8 mouse cellular contexts compared by ENCODE assay signal in the genomic region with DNA sequence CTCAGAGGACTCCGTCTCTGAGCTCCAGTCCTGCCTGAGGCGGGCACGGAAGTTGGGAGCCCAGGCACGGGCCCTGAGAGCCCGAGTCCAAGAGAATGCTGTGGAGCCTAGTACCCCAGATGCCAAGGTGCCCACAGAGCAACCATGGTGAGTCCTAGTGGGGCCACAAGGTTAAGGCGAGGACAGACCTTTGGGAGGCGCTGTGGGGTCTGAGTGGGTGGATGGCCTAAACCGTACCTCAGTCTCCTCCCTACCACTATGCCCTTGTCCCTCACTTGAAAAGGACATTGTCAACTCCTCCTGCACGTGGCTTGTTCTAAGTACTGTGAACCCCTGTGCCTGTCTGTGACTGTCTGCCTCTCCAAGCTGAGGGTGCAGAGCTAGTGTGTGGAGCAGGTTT. TPM values are rescaled to one million over a fixed set of nuclear protein-coding genes. Genes with fewer than 3 reads are reported as not detected.
A peak's percentile ranks its signal among the peaks of the same experiment; 100 is the strongest.
DNase-seq lines count a peak whose midpoint lies in the region; ATAC-seq and TF ChIP-seq lines count a peak whose summit lies in the region.

No protein-coding gene starts in this region.

- peak; percentile 49 for TF ChIP-seq CTCF in ES-Bruce4 (IDR thresholded peaks at IDR 0.05; ENCODE audit: low read depth, low read length)
- no peak for TF ChIP-seq CTCF in forebrain, postnatal 0 days (IDR thresholded peaks at IDR 0.05; ENCODE audit: low read depth)
- TF ChIP-seq CTCF in liver, embryonic 14.5 days (IDR thresholded peaks at IDR 0.05; ENCODE audit: low read depth) = peak; percentile 57

- no peaks in the 10 kb centered on the region for H3K9me3 ChIP-seq in heart, embryonic 12.5 days (replicated peaks)
- no peaks in the 10 kb centered on the region for H3K9me3 ChIP-seq in ES-Bruce4 (replicated peaks; ENCODE audit: control insufficient read depth, insufficient read depth, low read length, poor library complexity, severe bottlenecking)
- H3K9me3 ChIP-seq in forebrain, postnatal 0 days (ENCODE audit: low read length) = no peaks in the 10 kb centered on the region
- H3K9me3 ChIP-seq in liver, embryonic 14.5 days (ENCODE audit: control insufficient read depth, low read length) = no peaks in the 10 kb centered on the region

- TF ChIP-seq POLR2A in ES-Bruce4 (IDR thresholded peaks at IDR 0.05; ENCODE audit: insufficient read depth, low read length) = no peak

- 61% methylated on average over 9 of the region's 9 CpGs for WGBS in heart, embryonic 12.5 days
- WGBS in forebrain, postnatal 0 days = 68% methylated on average over 9 of the region's 9 CpGs
- WGBS in liver, embryonic 14.5 days (ENCODE audit: insufficient replicate concordance) = 57% methylated on average over 9 of the region's 9 CpGs

- H3K9ac ChIP-seq in heart, embryonic 12.5 days = peak overlapping the region; percentile 96
- H3K9ac ChIP-seq in ES-Bruce4 (ENCODE audit: low read depth, poor library complexity, severe bottlenecking) = peak overlapping the region; percentile 98
- H3K9ac ChIP-seq in forebrain, postnatal 0 days = no peak overlapping the region
- peak overlapping the region; percentile 99 for H3K9ac ChIP-seq in liver, embryonic 14.5 days (replicated peaks)

- H3K27ac ChIP-seq in heart, embryonic 12.5 days (ENCODE audit: poor library complexity, severe bottlenecking) = no peak overlapping the region
- peak overlapping the region; percentile 3; the same call in 1 of the 2 replicates for H3K27ac ChIP-seq in ES-Bruce4 (ENCODE audit: insufficient read depth, low read length)
- H3K27ac ChIP-seq in forebrain, postnatal 0 days (ENCODE audit: low read depth, low read length) = no peak overlapping the region
- peak overlapping the region; percentile 81 for H3K27ac ChIP-seq in liver, embryonic 14.5 days

- H3K36me3 ChIP-seq in heart, embryonic 12.5 days = peaks cover 46% of the 10 kb centered on the region
- peaks cover 49% of the 10 kb centered on the region for H3K36me3 ChIP-seq in ES-Bruce4 (ENCODE audit: control insufficient read depth, insufficient read depth, low read length, poor library complexity, severe bottlenecking)
- peaks cover 14% of the 10 kb centered on the region for H3K36me3 ChIP-seq in forebrain, postnatal 0 days (ENCODE audit: insufficient read depth)
- peaks cover 50% of the 10 kb centered on the region for H3K36me3 ChIP-seq in liver, embryonic 14.5 days (replicated peaks; ENCODE audit: control insufficient read depth, insufficient read depth, low read depth)

- no peaks in the 10 kb centered on the region for H3K27me3 ChIP-seq in heart, embryonic 12.5 days (replicated peaks)
- no peaks in the 10 kb centered on the region for H3K27me3 ChIP-seq in ES-Bruce4 (ENCODE audit: control insufficient read depth, insufficient read depth, low read length, poor library complexity, severe bottlenecking)
- no peaks in the 10 kb centered on the region for H3K27me3 ChIP-seq in forebrain, postnatal 0 days (ENCODE audit: insufficient read depth, low read length)
- H3K27me3 ChIP-seq in liver, embryonic 14.5 days (ENCODE audit: control insufficient read depth, insufficient read depth, low read length) = no peaks in the 10 kb centered on the region

- peak overlapping the region; percentile 95 for H3K4me3 ChIP-seq in heart, embryonic 12.5 days
- peak overlapping the region; percentile 85 for H3K4me3 ChIP-seq in ES-Bruce4 (ENCODE audit: low read depth, low read length)
- H3K4me3 ChIP-seq in forebrain, postnatal 0 days (ENCODE audit: low read depth, low read length) = no peak overlapping the region
- peak overlapping the region; percentile 77 to 96 for H3K4me3 ChIP-seq in liver, embryonic 14.5 days (ENCODE audit: insufficient read depth in 1 of 2, low read depth in 2 of 2, low read length in 2 of 2)

- peak overlapping the region; percentile 77 for H3K4me2 ChIP-seq in heart, embryonic 12.5 days
- peak overlapping the region; percentile 2; the same call in 1 of the 2 replicates for H3K4me2 ChIP-seq in forebrain, postnatal 0 days (ENCODE audit: low read depth)
- peak overlapping the region; percentile 97 for H3K4me2 ChIP-seq in liver, embryonic 14.5 days (ENCODE audit: low read depth)

- ATAC-seq in heart, embryonic 12.5 days (ENCODE audit: insufficient number of reproducible peaks, low FRiP score) = no peak
- no peak for ATAC-seq in forebrain, postnatal 0 days
- ATAC-seq in liver, embryonic 14.5 days (ENCODE audit: insufficient read depth) = no peak

- H3K4me1 ChIP-seq in heart, embryonic 12.5 days (replicated peaks) = peaks cover 27% of the 10 kb centered on the region
- H3K4me1 ChIP-seq in ES-Bruce4 (ENCODE audit: control insufficient read depth, insufficient read depth, low read length) = peaks cover 6% of the 10 kb centered on the region
- peaks cover 17% of the 10 kb centered on the region for H3K4me1 ChIP-seq in forebrain, postnatal 0 days (ENCODE audit: insufficient read depth)
- H3K4me1 ChIP-seq in liver, embryonic 14.5 days (replicated peaks; ENCODE audit: control insufficient read depth in 2 of 2, insufficient read depth in 2 of 2, low read length in 1 of 2) = peaks cover 22 to 34% of the 10 kb centered on the region in 2 experiments

- intact Hi-C loops in heart, postnatal 14 days (cut with DNase I) = no loop called here

- DNase-seq in heart, postnatal 14 days = no peak
- DNase-seq in forebrain, postnatal 0 days = no peak
- no peak for DNase-seq in liver, embryonic 14.5 days (ENCODE audit: low read depth in 3 of 3, low spot score in 3 of 3)
- DNase-seq in layer of hippocampus, postnatal 14 days (ENCODE audit: low spot score in 2 of 2) = no peak
- DNase-seq in embryo, embryonic 11 days = no peak
- no peak for DNase-seq in layer of hippocampus, adult 9-10 months (ENCODE audit: low spot score)

- no peak for TF ChIP-seq EP300 in ES-Bruce4 (IDR thresholded peaks at IDR 0.05; ENCODE audit: insufficient read depth, low read depth, low read length)
- TF ChIP-seq EP300 in liver, embryonic 14.5 days (IDR thresholded peaks at IDR 0.05; ENCODE audit: low read depth) = no peak

RNA-seq across cellular contexts. Expression of gene Cdt1, which starts 1.5 kb away (rescaled TPM):
- 36.9 and 38.9 TPM in 2 replicates for polyA plus RNA-seq in heart, embryonic 12.5 days (2016; fragmentation: Nextera tagmentation; extraction: Ambion mirVana)
- total RNA-seq in heart, postnatal 14 days (2021) = 1 to 10 TPM; 3.6 to 4.6 TPM
- polyA plus RNA-seq in ES-Bruce4 (2011; ENCODE audit: insufficient read depth, insufficient read length, low read depth, missing spikeins) = 63.7 and 68.6 TPM in 2 replicates
- total RNA-seq in forebrain, postnatal 0 days (2014; rRNA removed) = 11.5 and 14.9 TPM in 2 replicates
- polyA plus RNA-seq in forebrain, postnatal 0 days (2015; fragmentation: Nextera tagmentation; extraction: Ambion mirVana) = 6.1 and 6.5 TPM in 2 replicates
- polyA plus RNA-seq in liver, embryonic 14.5 days (2012; rRNA removed) = 62.3 and 65.3 TPM in 2 replicates
- 41.9 and 48.8 TPM in 2 replicates for polyA plus RNA-seq in liver, embryonic 14.5 days (2014; fragmentation: Nextera tagmentation; extraction: Ambion mirVana)
- 1 to 10 TPM; 2.0 to 2.9 TPM for total RNA-seq in layer of hippocampus, postnatal 14 days (2021)

RNA-seq across cellular contexts. Expression of gene Aprt, which starts 7.4 kb away (rescaled TPM):
- polyA plus RNA-seq in heart, embryonic 12.5 days (2016; fragmentation: Nextera tagmentation; extraction: Ambion mirVana) = 209 and 232 TPM in 2 replicates
- 10 to 100 TPM; 32.7 to 34.5 TPM for total RNA-seq in heart, postnatal 14 days (2021)
- polyA plus RNA-seq in ES-Bruce4 (2011; ENCODE audit: insufficient read depth, insufficient read length, low read depth, missing spikeins) = 325 and 344 TPM in 2 replicates
- 132 and 163 TPM in 2 replicates for total RNA-seq in forebrain, postnatal 0 days (2014; rRNA removed)
- 226 and 260 TPM in 2 replicates for polyA plus RNA-seq in forebrain, postnatal 0 days (2015; fragmentation: Nextera tagmentation; extraction: Ambion mirVana)
- 87.5 and 101 TPM in 2 replicates for polyA plus RNA-seq in liver, embryonic 14.5 days (2012; rRNA removed)
- polyA plus RNA-seq in liver, embryonic 14.5 days (2014; fragmentation: Nextera tagmentation; extraction: Ambion mirVana) = 197 TPM in 2 replicates
- 10 to 100 TPM; 74.0 to 82.4 TPM for total RNA-seq in layer of hippocampus, postnatal 14 days (2021)

RNA-seq across cellular contexts. Expression of gene Piezo1, which starts 18.2 kb away (rescaled TPM):
- polyA plus RNA-seq in heart, embryonic 12.5 days (2016; fragmentation: Nextera tagmentation; extraction: Ambion mirVana) = 25.5 and 27.8 TPM in 2 replicates
- total RNA-seq in heart, postnatal 14 days (2021) = 10 to 100 TPM; 27.2 to 30.2 TPM
- 59.4 and 61.6 TPM in 2 replicates for polyA plus RNA-seq in ES-Bruce4 (2011; ENCODE audit: insufficient read depth, insufficient read length, low read depth, missing spikeins)
- 11.6 and 15.1 TPM in 2 replicates for total RNA-seq in forebrain, postnatal 0 days (2014; rRNA removed)
- 1.2 and 1.4 TPM in 2 replicates for polyA plus RNA-seq in forebrain, postnatal 0 days (2015; fragmentation: Nextera tagmentation; extraction: Ambion mirVana)
- polyA plus RNA-seq in liver, embryonic 14.5 days (2012; rRNA removed) = 49.5 and 60.9 TPM in 2 replicates
- polyA plus RNA-seq in liver, embryonic 14.5 days (2014; fragmentation: Nextera tagmentation; extraction: Ambion mirVana) = 12.6 and 15.4 TPM in 2 replicates
- total RNA-seq in layer of hippocampus, postnatal 14 days (2021) = 1 to 10 TPM; 5.1 to 6.5 TPM

RNA-seq across cellular contexts. Expression of gene Galns, which starts 41.9 kb away (rescaled TPM):
- polyA plus RNA-seq in heart, embryonic 12.5 days (2016; fragmentation: Nextera tagmentation; extraction: Ambion mirVana) = 12.7 and 13.5 TPM in 2 replicates
- 1 to 10 TPM; 3.5 to 4.1 TPM for total RNA-seq in heart, postnatal 14 days (2021)
- polyA plus RNA-seq in ES-Bruce4 (2011; ENCODE audit: insufficient read depth, insufficient read length, low read depth, missing spikeins) = 11.9 and 12.8 TPM in 2 replicates
- 8.8 and 12.8 TPM in 2 replicates for total RNA-seq in forebrain, postnatal 0 days (2014; rRNA removed)
- polyA plus RNA-seq in forebrain, postnatal 0 days (2015; fragmentation: Nextera tagmentation; extraction: Ambion mirVana) = 6.0 and 8.4 TPM in 2 replicates
- polyA plus RNA-seq in liver, embryonic 14.5 days (2012; rRNA removed) = 4.3 and 4.6 TPM in 2 replicates
- 3.8 and 4.7 TPM in 2 replicates for polyA plus RNA-seq in liver, embryonic 14.5 days (2014; fragmentation: Nextera tagmentation; extraction: Ambion mirVana)
- 10 to 100 TPM; 10.9 to 11.0 TPM for total RNA-seq in layer of hippocampus, postnatal 14 days (2021)

RNA-seq across cellular contexts. Expression of gene Trappc2l, which starts 42.1 kb away (rescaled TPM):
- 45.1 and 45.8 TPM in 2 replicates for polyA plus RNA-seq in heart, embryonic 12.5 days (2016; fragmentation: Nextera tagmentation; extraction: Ambion mirVana)
- total RNA-seq in heart, postnatal 14 days (2021) = 10 to 100 TPM; 45.9 to 57.2 TPM
- 19.3 and 30.5 TPM in 2 replicates for polyA plus RNA-seq in ES-Bruce4 (2011; ENCODE audit: insufficient read depth, insufficient read length, low read depth, missing spikeins)
- total RNA-seq in forebrain, postnatal 0 days (2014; rRNA removed) = 15.3 and 31.8 TPM in 2 replicates
- 137 and 157 TPM in 2 replicates for polyA plus RNA-seq in forebrain, postnatal 0 days (2015; fragmentation: Nextera tagmentation; extraction: Ambion mirVana)
- polyA plus RNA-seq in liver, embryonic 14.5 days (2012; rRNA removed) = 15.5 and 27.9 TPM in 2 replicates
- polyA plus RNA-seq in liver, embryonic 14.5 days (2014; fragmentation: Nextera tagmentation; extraction: Ambion mirVana) = 32.5 and 35.4 TPM in 2 replicates
- 10 to 100 TPM; 75.0 to 78.4 TPM for total RNA-seq in layer of hippocampus, postnatal 14 days (2021)

Comparison
In these comparisons a context has a peak if more than half of its experiments do, and no peak if none do; other contexts are left out.
1. H3K27ac ChIP-seq: peak in ES-Bruce4 (single experiment) and liver, embryonic 14.5 days (single experiment); none in heart, embryonic 12.5 days (single experiment) and forebrain, postnatal 0 days (single experiment).
2. H3K4me2 ChIP-seq: peak in every context shown above with its lines; median percentile 97 in liver, embryonic 14.5 days; 77 in heart, embryonic 12.5 days; 2 in forebrain, postnatal 0 days.